In genomic region chr5:129067231-129067834, GRCm38 (mm10) we compare ENCODE assay signal across 17 mouse cellular contexts. TPM values are rescaled to one million over a fixed set of nuclear protein-coding genes. Genes with fewer than 3 reads are reported as not detected.
A peak's percentile ranks its signal among the peaks of the same experiment; 100 is the strongest.
DNase-seq lines count a peak whose midpoint lies in the region; ATAC-seq and TF ChIP-seq lines count a peak whose summit lies in the region.
"Had no signal": no experiment of that assay in that cellular context is flagged by ENCODE, and none has a peak within 500 bp of the region (broad histone marks: within the 10 kb centered on the region; RNA-seq: fewer than 3 reads in every experiment).

No protein-coding gene starts in this region.

- no peaks in the 10 kb centered on the region for H3K36me3 ChIP-seq in heart, embryonic 11.5 days (ENCODE audit: control insufficient read depth, insufficient read depth, low read length)
- no peaks in the 10 kb centered on the region for H3K36me3 ChIP-seq in heart, embryonic 15.5 days
- H3K36me3 ChIP-seq: embryonic facial prominence, embryonic 13.5 days; forebrain, embryonic 15.5 days; limb, embryonic 15.5 days; midbrain, embryonic 10.5 days had no signal

- H3K4me2 ChIP-seq in heart, embryonic 11.5 days, result no peak overlapping the region
- H3K4me2 ChIP-seq in heart, embryonic 15.5 days, result no peak overlapping the region
- H3K4me2 ChIP-seq: embryonic facial prominence, embryonic 13.5 days; forebrain, embryonic 15.5 days; limb, embryonic 15.5 days had no signal

- H3K27me3 ChIP-seq in heart, embryonic 11.5 days (ENCODE audit: control insufficient read depth, insufficient read depth, low read length), result peaks cover under 1% of the 10 kb centered on the region; the same call in 1 of the 2 replicates
- H3K27me3 ChIP-seq in heart, embryonic 15.5 days, result peaks cover 16% of the 10 kb centered on the region
- H3K27me3 ChIP-seq: forebrain, embryonic 15.5 days had no signal

- H3K9ac ChIP-seq in heart, embryonic 11.5 days (ENCODE audit: low read depth, low read length), result no peak overlapping the region
- no peak overlapping the region for H3K9ac ChIP-seq in heart, embryonic 15.5 days
- H3K9ac ChIP-seq: embryonic facial prominence, embryonic 13.5 days; forebrain, embryonic 15.5 days; limb, embryonic 15.5 days had no signal

- DNase-seq in heart, adult 11 months, result peak; percentile 93
- peak; percentile 24 to 32 for DNase-seq in lung, adult 18-20 months
- no peak for DNase-seq in lung, adult 2 months
- peak; percentile 19 for DNase-seq in lung, postnatal 25 days (ENCODE audit: low spot score)
- no peak for DNase-seq in frontal cortex, postnatal 14 days (ENCODE audit: low spot score in 2 of 2)
- DNase-seq in retina, postnatal 1 day, result no peak
- DNase-seq: adrenal gland, postnatal 36 days; cerebellum, postnatal 36 days; thymus, adult 18-20 months had no signal

- TF ChIP-seq POLR2A in lung, adult 2 months (IDR thresholded peaks at IDR 0.05; ENCODE audit: borderline replicate concordance, extremely low read depth, low read depth, low read length), result no peak

- H3K27ac ChIP-seq in heart, embryonic 11.5 days (ENCODE audit: low read depth, low read length), result no peak overlapping the region
- H3K27ac ChIP-seq in heart, embryonic 15.5 days, result 0 out of 2 replicates have a peak overlapping the region, but pooled peaks have one; percentile 31
- H3K27ac ChIP-seq: embryonic facial prominence, embryonic 13.5 days; forebrain, embryonic 15.5 days; kidney, postnatal 0 days; limb, embryonic 15.5 days; midbrain, embryonic 10.5 days had no signal

- WGBS in heart, embryonic 11.5 days (ENCODE audit: insufficient replicate concordance), result 64% methylated on average over 13 of the region's 13 CpGs
- WGBS in lung, adult 2 months, result 50% methylated on average over 13 of the region's 13 CpGs
- 58% methylated on average over 13 of the region's 13 CpGs for WGBS in heart, embryonic 15.5 days

- no peak for ATAC-seq in heart, embryonic 11.5 days (replicated peaks; ENCODE audit: insufficient number of reproducible peaks, low FRiP score, low TSS enrichment)
- ATAC-seq in heart, embryonic 15.5 days (replicated peaks; ENCODE audit: insufficient number of reproducible peaks, insufficient read depth, low FRiP score, low read depth), result no peak
- ATAC-seq: forebrain, embryonic 15.5 days; inflammation-experienced regulatory T-cells, adult 6 months had no signal

- H3K4me1 ChIP-seq in heart, embryonic 11.5 days (ENCODE audit: control insufficient read depth, insufficient read depth, low read length), result no peaks in the 10 kb centered on the region
- H3K4me1 ChIP-seq in lung, adult 2 months (ENCODE audit: control insufficient read depth, insufficient read depth, low read length), result no peaks in the 10 kb centered on the region
- H3K4me1 ChIP-seq in heart, embryonic 15.5 days (replicated peaks), result peaks cover 8% of the 10 kb centered on the region

- no peak overlapping the region for H3K4me3 ChIP-seq in heart, embryonic 11.5 days (ENCODE audit: low read depth, low read length)
- H3K4me3 ChIP-seq in lung, adult 2 months (replicated peaks; ENCODE audit: extremely low read depth, low read depth, low read length), result no peak overlapping the region
- H3K4me3 ChIP-seq in heart, embryonic 15.5 days, result no peak overlapping the region
- H3K4me3 ChIP-seq: embryonic facial prominence, embryonic 13.5 days; forebrain, embryonic 15.5 days; limb, embryonic 15.5 days; midbrain, embryonic 10.5 days had no signal

- TF ChIP-seq CTCF in lung, adult 2 months (IDR thresholded peaks at IDR 0.05; ENCODE audit: insufficient read depth, low read length), result no peak

- no peaks in the 10 kb centered on the region for H3K9me3 ChIP-seq in heart, embryonic 11.5 days (replicated peaks; ENCODE audit: control insufficient read depth, low read length)
- H3K9me3 ChIP-seq in heart, embryonic 15.5 days (replicated peaks), result no peaks in the 10 kb centered on the region
- H3K9me3 ChIP-seq: embryonic facial prominence, embryonic 13.5 days; forebrain, embryonic 15.5 days; limb, embryonic 15.5 days; midbrain, embryonic 10.5 days had no signal

RNA-seq across cellular contexts. Expression of gene Adgrd1, which starts 29.2 kb away (rescaled TPM):
- 0.23 and 0.31 TPM in 2 replicates for polyA plus RNA-seq in heart, embryonic 11.5 days (2014; fragmentation: Nextera tagmentation; extraction: Ambion mirVana)
- polyA plus RNA-seq in lung, adult 2 months (2012; rRNA removed), result 6.0 and 8.3 TPM in 2 replicates
- polyA plus RNA-seq in heart, embryonic 15.5 days (2015; fragmentation: Nextera tagmentation; extraction: Ambion mirVana), result 2.4 and 3.1 TPM in 2 replicates

RNA-seq across cellular contexts. Expression of gene Ran, which starts 47.5 kb away (rescaled TPM):
- polyA plus RNA-seq in heart, embryonic 11.5 days (2014; fragmentation: Nextera tagmentation; extraction: Ambion mirVana), result 499 and 500 TPM in 2 replicates
- 35.5 and 43.2 TPM in 2 replicates for polyA plus RNA-seq in lung, adult 2 months (2012; rRNA removed)
- 321 and 323 TPM in 2 replicates for polyA plus RNA-seq in heart, embryonic 15.5 days (2015; fragmentation: Nextera tagmentation; extraction: Ambion mirVana)

RNA-seq across cellular contexts. Expression of gene Stx2, which starts 59.0 kb away (rescaled TPM):
- polyA plus RNA-seq in heart, embryonic 11.5 days (2014; fragmentation: Nextera tagmentation; extraction: Ambion mirVana), result 23.1 and 24.2 TPM in 2 replicates
- polyA plus RNA-seq in lung, adult 2 months (2012; rRNA removed), result 21.3 and 26.9 TPM in 2 replicates
- 21.0 and 25.7 TPM in 2 replicates for polyA plus RNA-seq in heart, embryonic 15.5 days (2015; fragmentation: Nextera tagmentation; extraction: Ambion mirVana)

Comparison
In these comparisons a context has a peak if more than half of its experiments do, and no peak if none do; other contexts are left out.
1. DNase-seq: peak in heart, adult 11 months (single experiment), lung, adult 18-20 months (2 of 2) and lung, postnatal 25 days (single experiment); none in lung, adult 2 months (single experiment), frontal cortex, postnatal 14 days (0 of 2) and retina, postnatal 1 day (single experiment).